9 mouse cellular contexts compared by ENCODE assay signal in the genomic region with DNA sequence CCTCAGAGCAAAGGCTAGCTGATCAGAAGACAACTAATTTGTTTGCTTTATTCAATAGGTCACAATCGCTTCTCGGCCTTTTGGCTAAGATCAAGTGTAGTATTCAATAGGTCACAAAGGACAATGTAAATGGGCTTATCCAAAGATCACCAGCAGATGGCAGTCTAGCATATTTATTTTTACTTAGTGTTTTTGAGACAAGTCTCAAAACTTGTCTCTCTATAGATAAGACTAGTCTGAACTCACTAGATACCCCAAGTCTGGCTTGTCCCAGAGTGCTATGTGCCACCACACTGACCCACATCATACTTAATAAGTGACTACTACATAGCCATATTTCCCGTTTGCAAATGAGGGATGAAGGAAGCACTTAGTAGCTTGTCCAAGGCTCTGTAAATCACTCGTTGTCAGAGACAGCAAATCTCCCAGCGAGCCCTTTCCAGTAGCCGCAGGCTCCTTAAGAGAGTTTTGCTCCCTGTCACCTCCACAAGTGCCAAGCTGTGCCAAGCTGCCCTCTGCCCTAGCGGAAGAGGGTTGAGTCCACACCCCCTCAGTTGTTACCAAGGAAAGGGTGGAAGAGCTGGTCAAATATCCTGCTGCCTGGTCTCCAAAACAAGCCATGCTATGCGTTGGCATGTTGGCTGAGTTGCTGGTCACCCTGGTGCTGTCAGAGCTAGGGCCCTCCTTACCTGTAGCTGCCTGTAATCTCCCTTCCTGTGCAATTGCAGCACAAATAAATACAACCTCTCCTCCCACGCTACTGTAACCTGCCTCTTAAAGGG. TPM values are rescaled to one million over a fixed set of nuclear protein-coding genes. Genes with fewer than 3 reads are reported as not detected.
DNase-seq lines count a peak whose midpoint lies in the region; ATAC-seq and TF ChIP-seq lines count a peak whose summit lies in the region.
"Had no signal": no experiment of that assay in that cellular context is flagged by ENCODE, and none has a peak within 500 bp of the region (broad histone marks: within the 10 kb centered on the region; RNA-seq: fewer than 3 reads in every experiment).

No protein-coding gene starts in this region.

- intact Hi-C loops in heart, adult 2 months (cut with DNase I) = loop anchor here (2.0 kb wide), 1 partner anchor 147 kb away; no protein-coding TSS in a partner anchor

- peak overlapping the region; percentile 14; the same call in 1 of the 2 replicates for H3K4me2 ChIP-seq in heart, embryonic 16.5 days (ENCODE audit: low read depth, low read length)
- H3K4me2 ChIP-seq in midbrain, embryonic 13.5 days (replicated peaks) = no peak overlapping the region
- H3K4me2 ChIP-seq: embryonic facial prominence, embryonic 12.5 days had no signal

- H3K9ac ChIP-seq in heart, adult 2 months (ENCODE audit: low read depth, low read length) = peak overlapping the region; percentile 1; the same call in 1 of the 2 replicates
- no peak overlapping the region for H3K9ac ChIP-seq in ES-Bruce4 (ENCODE audit: low read depth, poor library complexity, severe bottlenecking)
- peak overlapping the region; percentile 41; the same call in 1 of the 2 replicates for H3K9ac ChIP-seq in heart, embryonic 16.5 days (ENCODE audit: low read length)
- H3K9ac ChIP-seq in midbrain, embryonic 13.5 days (replicated peaks) = no peak overlapping the region
- H3K9ac ChIP-seq: embryonic facial prominence, embryonic 12.5 days had no signal

- H3K79me2 ChIP-seq in heart, adult 2 months (replicated peaks; ENCODE audit: control insufficient read depth, insufficient read depth, low read length) = no peaks in the 10 kb centered on the region

- no peaks in the 10 kb centered on the region for H3K36me3 ChIP-seq in heart, adult 2 months (ENCODE audit: control insufficient read depth, insufficient read depth, low read length)
- H3K36me3 ChIP-seq in heart, embryonic 10.5 days = peaks cover 21% of the 10 kb centered on the region
- peaks cover 17% of the 10 kb centered on the region for H3K36me3 ChIP-seq in ES-Bruce4 (ENCODE audit: control insufficient read depth, insufficient read depth, low read length, poor library complexity, severe bottlenecking)
- peaks cover 17% of the 10 kb centered on the region for H3K36me3 ChIP-seq in heart, embryonic 16.5 days (ENCODE audit: control insufficient read depth, insufficient read depth)
- H3K36me3 ChIP-seq in midbrain, embryonic 13.5 days = peaks cover 21% of the 10 kb centered on the region

- DNase-seq in heart, adult 2 months = peak; percentile 36 to 43
- DNase-seq in heart, embryonic 10.5 days (ENCODE audit: low spot score) = no peak
- DNase-seq in cerebellum, postnatal 25 days = peak; percentile 20 to 57
- DNase-seq in layer of hippocampus, adult 9-11 months = peak; percentile 29
- DNase-seq in urinary bladder, postnatal 36 days (ENCODE audit: low spot score in 2 of 2) = peak; percentile 47 to 58

- TF ChIP-seq POLR2A in heart, adult 2 months (IDR thresholded peaks at IDR 0.05; ENCODE audit: insufficient read depth, low read depth, low read length) = no peak
- TF ChIP-seq POLR2A in ES-Bruce4 (IDR thresholded peaks at IDR 0.05; ENCODE audit: insufficient read depth, low read length) = no peak

- H3K4me1 ChIP-seq in heart, adult 2 months (ENCODE audit: control insufficient read depth, insufficient read depth, low read length) = peaks cover 6% of the 10 kb centered on the region
- peaks cover 40% of the 10 kb centered on the region for H3K4me1 ChIP-seq in heart, embryonic 10.5 days
- peaks cover 21% of the 10 kb centered on the region for H3K4me1 ChIP-seq in ES-Bruce4 (ENCODE audit: control insufficient read depth, insufficient read depth, low read length)
- peaks cover 17% of the 10 kb centered on the region for H3K4me1 ChIP-seq in heart, embryonic 16.5 days (ENCODE audit: control insufficient read depth, insufficient read depth, low read length)
- peaks cover 6% of the 10 kb centered on the region for H3K4me1 ChIP-seq in midbrain, embryonic 13.5 days (replicated peaks)

- H3K4me3 ChIP-seq in heart, adult 2 months = peak overlapping the region; percentile 19
- H3K4me3 ChIP-seq in heart, embryonic 10.5 days = no peak overlapping the region
- no peak overlapping the region for H3K4me3 ChIP-seq in ES-Bruce4 (ENCODE audit: low read depth, low read length)
- no peak overlapping the region; the same call in 1 of the 2 replicates for H3K4me3 ChIP-seq in heart, embryonic 16.5 days (ENCODE audit: low read length)
- no peak overlapping the region for H3K4me3 ChIP-seq in midbrain, embryonic 13.5 days (replicated peaks)
- H3K4me3 ChIP-seq: embryonic facial prominence, embryonic 12.5 days had no signal

- H3K27ac ChIP-seq in heart, adult 2 months = peak overlapping the region; percentile 75
- no peak overlapping the region for H3K27ac ChIP-seq in heart, embryonic 10.5 days
- H3K27ac ChIP-seq in ES-Bruce4 (ENCODE audit: insufficient read depth, low read length) = peak overlapping the region; percentile 30; the same call in 1 of the 2 replicates
- H3K27ac ChIP-seq in heart, embryonic 16.5 days (ENCODE audit: low read length) = peak overlapping the region; percentile 14; the same call in 1 of the 2 replicates
- H3K27ac ChIP-seq in midbrain, embryonic 13.5 days = no peak overlapping the region

- H3K27me3 ChIP-seq in heart, adult 2 months (ENCODE audit: control insufficient read depth, insufficient read depth, low read length) = no peaks in the 10 kb centered on the region
- H3K27me3 ChIP-seq in heart, embryonic 10.5 days (ENCODE audit: insufficient read depth, poor library complexity, severe bottlenecking) = no peaks in the 10 kb centered on the region
- H3K27me3 ChIP-seq in ES-Bruce4 (ENCODE audit: control insufficient read depth, insufficient read depth, low read length, poor library complexity, severe bottlenecking) = no peaks in the 10 kb centered on the region
- H3K27me3 ChIP-seq in heart, embryonic 16.5 days (ENCODE audit: control insufficient read depth, insufficient read depth, low read length) = no peaks in the 10 kb centered on the region
- no peaks in the 10 kb centered on the region for H3K27me3 ChIP-seq in midbrain, embryonic 13.5 days
- H3K27me3 ChIP-seq: embryonic facial prominence, embryonic 12.5 days had no signal

- no peak for TF ChIP-seq EP300 in heart, adult 2 months (IDR thresholded peaks at IDR 0.05; ENCODE audit: insufficient read depth, low read depth, low read length)
- TF ChIP-seq EP300 in ES-Bruce4 (IDR thresholded peaks at IDR 0.05; ENCODE audit: insufficient read depth, low read depth, low read length) = no peak

- peak; percentile 84 for TF ChIP-seq CTCF in heart, adult 2 months (IDR thresholded peaks at IDR 0.05)
- no peak for TF ChIP-seq CTCF in ES-Bruce4 (IDR thresholded peaks at IDR 0.05; ENCODE audit: low read depth, low read length)

- no peaks in the 10 kb centered on the region for H3K9me3 ChIP-seq in heart, embryonic 10.5 days
- H3K9me3 ChIP-seq in ES-Bruce4 (replicated peaks; ENCODE audit: control insufficient read depth, insufficient read depth, low read length, poor library complexity, severe bottlenecking) = no peaks in the 10 kb centered on the region
- no peaks in the 10 kb centered on the region for H3K9me3 ChIP-seq in heart, embryonic 16.5 days (replicated peaks; ENCODE audit: control insufficient read depth, low read length)
- no peaks in the 10 kb centered on the region for H3K9me3 ChIP-seq in midbrain, embryonic 13.5 days
- H3K9me3 ChIP-seq: embryonic facial prominence, embryonic 12.5 days had no signal

- 12% methylated on average over 9 of the region's 9 CpGs for WGBS in heart, adult 2 months
- 38% methylated on average over 9 of the region's 9 CpGs for WGBS in heart, embryonic 10.5 days
- 20% methylated on average over 9 of the region's 9 CpGs for WGBS in heart, embryonic 16.5 days
- WGBS in midbrain, embryonic 13.5 days = 37% methylated on average over 9 of the region's 9 CpGs

- 0 out of 2 replicates have a peak, but pooled peaks have one; percentile 11 for ATAC-seq in heart, embryonic 16.5 days (replicated peaks; ENCODE audit: extremely low read depth, insufficient read depth, low FRiP score)
- 0 out of 2 replicates have a peak, but pooled peaks have one; percentile 11 for ATAC-seq in midbrain, embryonic 13.5 days

RNA-seq across cellular contexts. Expression of a gene that starts 13.6 kb away (rescaled TPM):
- total RNA-seq in heart, adult 2 months (2021) = 10 to 100 TPM; 37.3 to 37.5 TPM
- polyA plus RNA-seq in heart, adult 2 months (2012; rRNA removed) = 51.0 and 53.4 TPM in 2 replicates
- 82.5 and 108 TPM in 2 replicates for polyA plus RNA-seq in heart, embryonic 10.5 days (2016; fragmentation: Nextera tagmentation; extraction: Ambion mirVana)
- polyA plus RNA-seq in ES-Bruce4 (2011; ENCODE audit: insufficient read depth, insufficient read length, low read depth, missing spikeins) = 71.2 and 74.9 TPM in 2 replicates
- 76.7 and 85.5 TPM in 2 replicates for polyA plus RNA-seq in heart, embryonic 16.5 days (2015; fragmentation: Nextera tagmentation; extraction: Ambion mirVana)
- polyA plus RNA-seq in midbrain, embryonic 13.5 days (2015; fragmentation: Nextera tagmentation; extraction: Ambion mirVana) = 163 and 175 TPM in 2 replicates

RNA-seq across cellular contexts. Expression of a gene that starts 16.5 kb away (rescaled TPM):
- total RNA-seq in heart, adult 2 months (2021) = 10 to 100 TPM; 65.3 to 67.6 TPM
- 80.0 and 115 TPM in 2 replicates for polyA plus RNA-seq in heart, adult 2 months (2012; rRNA removed)
- polyA plus RNA-seq in heart, embryonic 10.5 days (2016; fragmentation: Nextera tagmentation; extraction: Ambion mirVana) = 184 and 207 TPM in 2 replicates
- polyA plus RNA-seq in ES-Bruce4 (2011; ENCODE audit: insufficient read depth, insufficient read length, low read depth, missing spikeins) = 348 and 382 TPM in 2 replicates
- 136 and 161 TPM in 2 replicates for polyA plus RNA-seq in heart, embryonic 16.5 days (2015; fragmentation: Nextera tagmentation; extraction: Ambion mirVana)
- polyA plus RNA-seq in midbrain, embryonic 13.5 days (2015; fragmentation: Nextera tagmentation; extraction: Ambion mirVana) = 142 and 148 TPM in 2 replicates

RNA-seq across cellular contexts. Expression of a gene that starts 38.6 kb away (rescaled TPM):
- total RNA-seq in heart, adult 2 months (2021) = 10 to 100 TPM; 70.1 to 76.5 TPM
- 69.3 and 86.7 TPM in 2 replicates for polyA plus RNA-seq in heart, adult 2 months (2012; rRNA removed)
- polyA plus RNA-seq in heart, embryonic 10.5 days (2016; fragmentation: Nextera tagmentation; extraction: Ambion mirVana) = 49.5 and 62.2 TPM in 2 replicates
- polyA plus RNA-seq in ES-Bruce4 (2011; ENCODE audit: insufficient read depth, insufficient read length, low read depth, missing spikeins) = 118 and 133 TPM in 2 replicates
- 28.8 and 32.0 TPM in 2 replicates for polyA plus RNA-seq in heart, embryonic 16.5 days (2015; fragmentation: Nextera tagmentation; extraction: Ambion mirVana)
- polyA plus RNA-seq in midbrain, embryonic 13.5 days (2015; fragmentation: Nextera tagmentation; extraction: Ambion mirVana) = 39.1 and 46.7 TPM in 2 replicates

RNA-seq across cellular contexts. Expression of a gene that starts 39.3 kb away (rescaled TPM):
- 100 to 1,000 TPM in 1 of 2 experiments, 10 to 100 TPM in 1; 94.3 to 104 TPM for total RNA-seq in heart, adult 2 months (2021)
- 118 TPM in 2 replicates for polyA plus RNA-seq in heart, adult 2 months (2012; rRNA removed)
- polyA plus RNA-seq in heart, embryonic 10.5 days (2016; fragmentation: Nextera tagmentation; extraction: Ambion mirVana) = 154 and 190 TPM in 2 replicates
- 138 and 151 TPM in 2 replicates for polyA plus RNA-seq in ES-Bruce4 (2011; ENCODE audit: insufficient read depth, insufficient read length, low read depth, missing spikeins)
- polyA plus RNA-seq in heart, embryonic 16.5 days (2015; fragmentation: Nextera tagmentation; extraction: Ambion mirVana) = 136 and 139 TPM in 2 replicates
- 181 and 182 TPM in 2 replicates for polyA plus RNA-seq in midbrain, embryonic 13.5 days (2015; fragmentation: Nextera tagmentation; extraction: Ambion mirVana)

RNA-seq across cellular contexts. Expression of a gene that starts 44.0 kb away (rescaled TPM):
- not detected for total RNA-seq in heart, adult 2 months (2021)
- 2.2 TPM in 1 of 2 replicates, not detected in the other for polyA plus RNA-seq in heart, adult 2 months (2012; rRNA removed)
- 1.1 and 1.6 TPM in 2 replicates for polyA plus RNA-seq in heart, embryonic 10.5 days (2016; fragmentation: Nextera tagmentation; extraction: Ambion mirVana)
- polyA plus RNA-seq in ES-Bruce4 (2011; ENCODE audit: insufficient read depth, insufficient read length, low read depth, missing spikeins) = 33.2 and 35.1 TPM in 2 replicates
- polyA plus RNA-seq in heart, embryonic 16.5 days (2015; fragmentation: Nextera tagmentation; extraction: Ambion mirVana) = 2.2 and 5.2 TPM in 2 replicates
- not detected in 2 replicates for polyA plus RNA-seq in midbrain, embryonic 13.5 days (2015; fragmentation: Nextera tagmentation; extraction: Ambion mirVana)

Comparison
In these comparisons a context has a peak if more than half of its experiments do, and no peak if none do; other contexts are left out.
1. H3K27ac ChIP-seq: peak in heart, adult 2 months (single experiment), ES-Bruce4 (single experiment) and heart, embryonic 16.5 days (single experiment); none in heart, embryonic 10.5 days (single experiment) and midbrain, embryonic 13.5 days (single experiment).
2. H3K9ac ChIP-seq: peak in heart, adult 2 months (single experiment) and heart, embryonic 16.5 days (single experiment); none in ES-Bruce4 (single experiment) and midbrain, embryonic 13.5 days (single experiment).